Mouse (Mus musculus) olfactory bulb, adult 2 months (tissue): ENCODE results near the gene Tbc1d1.

Experiments
- CTCF ChIP-seq: fragments of 200-500 bp; IDR thresholded peaks from 2 replicates; pipeline ENCODE4 v1.5.1; 2012; ENCODE audit warnings: low read depth, mild to moderate bottlenecking, low read length, moderate library complexity; ENCODE audit not compliant: insufficient read depth
- POLR2A ChIP-seq: fragments of 200-500 bp; IDR thresholded peaks from 2 replicates; pipeline ENCODE4 v1.6.1; 2012; ENCODE audit warnings: mild to moderate bottlenecking, low read depth, low read length, moderate library complexity; ENCODE audit not compliant: insufficient read depth

- no peak for TF ChIP-seq POLR2A
- TF ChIP-seq CTCF = no peak
Measured at GRCm38 (mm10) chr5:64314288-64315052, 158.4 kb downstream of the Tbc1d1 start.
